Mouse (Mus musculus): ENCODE data around the gene Carmil1.

GRCm38 (mm10) chr13:24244613-24245012 is 36.0 kb downstream of the Carmil1 start:
- TF ChIP-seq POLR2A (IDR thresholded peaks at IDR 0.05; ENCODE audit: control insufficient read depth in 1 of 2, insufficient read depth in 1 of 2, low read depth in 1 of 2, low read length in 2 of 2, poor library complexity in 1 of 2) (no peak), MYC (IDR thresholded peaks at IDR 0.05; ENCODE audit: low read depth, low read length) (no peak), MYB (IDR thresholded peaks at IDR 0.05; ENCODE audit: low read depth, low read length) (no peak), CTCF (IDR thresholded peaks at IDR 0.05 in 2 of 3, conservative IDR thresholded peaks at IDR 0.05 in 1 of 3; ENCODE audit: control insufficient read depth in 1 of 3, insufficient read depth in 1 of 3, low read depth in 2 of 3, low read length in 3 of 3, poor library complexity in 1 of 3, severe bottlenecking in 1 of 3) (no peak)

Data from MEL (cell line).